Mouse (Mus musculus) thymus, adult 2 months (tissue): ENCODE measurements around the gene Lcn3.

Source experiments
- CTCF ChIP-seq: fragments of 200-500 bp; IDR thresholded peaks from 2 replicates; pipeline ENCODE4 v1.5.1; 2012; ENCODE audit warnings: mild to moderate bottlenecking, control low read depth, low read length, moderate library complexity, borderline replicate concordance; ENCODE audit not compliant: control insufficient read depth, poor library complexity, insufficient read depth; ENCODE audit errors: extremely low read depth
- POLR2A ChIP-seq: fragments of 200-500 bp; IDR thresholded peaks from 2 replicates; pipeline ENCODE4 v1.6.1; 2012; ENCODE audit warnings: mild to moderate bottlenecking, low read length, control low read depth, moderate library complexity; ENCODE audit not compliant: control insufficient read depth, poor library complexity, insufficient read depth; ENCODE audit errors: extremely low read depth

- no peak for TF ChIP-seq POLR2A
- no peak for TF ChIP-seq CTCF
Observed at GRCm38 (mm10) chr2:25765269-25765668, at the start of gene Lcn3.
